Mouse (Mus musculus) stomach, postnatal 0 days (tissue): ENCODE results near the gene Wdr61. TPM values are rescaled to one million over a fixed set of nuclear protein-coding genes. Genes with fewer than 3 reads are reported as not detected.

ENCODE experiments used
- ATAC-seq: fragments of 200-750 bp; cut with Nextera tagmentation; 2 replicates; pipeline ENCODE4 v1.8.0; 2017; ENCODE audit not compliant: low FRiP score, low TSS enrichment
- DNase-seq: peaks from one replicate; pipeline ENCODE4 v3.0.0-alpha.2; 2016; ENCODE audit warnings: low spot score
- H3K27ac ChIP-seq: fragments of 300-500 bp; sonication (generic); replicated peaks from 2 replicates; pipeline ENCODE4 v1.5.1; 2014; ENCODE audit warnings: mild to moderate bottlenecking, control low read depth
- H3K27me3 ChIP-seq: fragments of 300-500 bp; sonication (generic); 2 replicates; pipeline ENCODE4 v1.6.1; 2014; ENCODE audit warnings: low read length; ENCODE audit not compliant: control insufficient read depth, insufficient read depth
- H3K36me3 ChIP-seq: fragments of 300-500 bp; sonication (generic); 2 replicates; pipeline ENCODE4 v1.6.1; 2014; ENCODE audit warnings: low read length, mixed read lengths; ENCODE audit not compliant: control insufficient read depth, insufficient read depth
- H3K4me1 ChIP-seq: fragments of 300-500 bp; sonication (generic); replicated peaks from 2 replicates; pipeline ENCODE4 v1.6.1; 2014; ENCODE audit warnings: antibody characterized with exemption; ENCODE audit not compliant: control insufficient read depth, insufficient read depth
- H3K4me2 ChIP-seq: fragments of 300-500 bp; sonication (generic); replicated peaks from 2 replicates; pipeline ENCODE4 v1.6.1; 2014; ENCODE audit warnings: low read depth, mild to moderate bottlenecking, control low read depth, moderate library complexity
- H3K4me3 ChIP-seq: fragments of 300-500 bp; sonication (generic); 2 replicates; pipeline ENCODE4 v1.5.1; 2014; ENCODE audit warnings: low read depth, low read length, control low read depth
- H3K9ac ChIP-seq: fragments of 300-500 bp; sonication (generic); 2 replicates; pipeline ENCODE4 v1.6.1; 2014; ENCODE audit warnings: mild to moderate bottlenecking, low read length, control low read depth, mixed read lengths
- H3K9me3 ChIP-seq: fragments of 300-500 bp; sonication (generic); 2 replicates; pipeline ENCODE4 v1.6.1; 2016; ENCODE audit warnings: low read length; ENCODE audit not compliant: control insufficient read depth
- CTCF ChIP-seq: IDR thresholded peaks from 2 replicates; pipeline ENCODE4 v1.5.1; 2016; ENCODE audit warnings: antibody characterized with exemption, low read depth, mild to moderate bottlenecking, moderate library complexity
- EP300 ChIP-seq: optimal IDR thresholded peaks from 2 replicates; pipeline ENCODE3; 2016; ENCODE audit warnings: antibody characterized with exemption
- WGBS: fragments of 180-500 bp; shearing (Covaris S2); extraction: QIAGEN DNeasy Blood & Tissue Kit; methylation state at CpG from one replicate; pipeline ENCODE4 v1.1.7; 2014; 5-methylcytosine and 5-hydroxymethylcytosine counted together
- polyA plus RNA-seq: library from polyadenylated mRNA; unstranded; fragments of >200 nt; fragmentation: Nextera tagmentation; extraction: Ambion mirVana; gene quantifications from 2 replicates; pipeline ENCODE4 v1.2.1, GENCODE M21; 2015

Wdr61 gene
- polyA plus RNA-seq, 1 experiment from 2014 or later = 129 TPM

GRCm38 (mm10) chr9:54770140-54770780, 35.9 kb upstream of the Wdr61 start:
- Histone ChIP-seq H3K4me1 (0 out of 2 replicates have a peak, but pooled peaks cover 2% of the 10 kb centered on the region), H3K4me3 (no peak overlapping the region), H3K4me2 (no peak overlapping the region), H3K27me3 (peaks cover 6% of the 10 kb centered on the region; the same call in 1 of the 2 replicates), H3K9ac (no peak overlapping the region), H3K9me3 (no peaks in the 10 kb centered on the region), H3K36me3 (no peaks in the 10 kb centered on the region), H3K27ac (no peak overlapping the region)
- WGBS = 41% methylated on average over 11 of the region's 11 CpGs
- DNase-seq (no peak), ATAC-seq (no peak)
- TF ChIP-seq CTCF (no peak), EP300 (no peak)

GRCm38 (mm10) chr9:54765336-54766085, 31.2 kb upstream of the Wdr61 start:
- no peaks in the 10 kb centered on the region for H3K9me3 ChIP-seq
- peaks cover 11% of the 10 kb centered on the region; the same call in 1 of the 2 replicates for H3K27me3 ChIP-seq
- H3K4me1 ChIP-seq = 0 out of 2 replicates have a peak, but pooled peaks cover 4% of the 10 kb centered on the region
- peak overlapping the region; percentile 53 for H3K4me2 ChIP-seq
- DNase-seq (no peak), ATAC-seq (no peak)
- no peak for TF ChIP-seq CTCF
- no peak for TF ChIP-seq EP300
- H3K4me3 ChIP-seq = peak overlapping the region; percentile 29
- WGBS = 1% methylated on average over 41 of the region's 41 CpGs
- H3K9ac ChIP-seq = no peak overlapping the region; the same call in 1 of the 2 replicates
- H3K36me3 ChIP-seq = no peaks in the 10 kb centered on the region
- no peak overlapping the region for H3K27ac ChIP-seq

GRCm38 (mm10) chr9:54764561-54765217, 30.4 kb upstream of the Wdr61 start, which contains the start of gene Crabp1:
Gene Crabp1, plus strand, starts transcription at chr9:54764748.
- H3K27ac ChIP-seq = no peak within 1 kb of the TSS
- H3K9ac ChIP-seq = no peak within 1 kb of the TSS
- H3K4me3 ChIP-seq = peak within 1 kb of the TSS; percentile 32
- no peak for TF ChIP-seq CTCF
- no peak for TF ChIP-seq EP300
- peak; percentile 38; the same call in 1 of the 2 replicates for ATAC-seq
- H3K9me3 ChIP-seq = no peaks in the 10 kb centered on the region
- under 1% methylated on average over 38 of the region's 45 CpGs for WGBS
- no peaks in the 10 kb centered on the region for H3K36me3 ChIP-seq
- H3K4me2 ChIP-seq = peak within 1 kb of the TSS; percentile 53
- DNase-seq = no peak
- 0 out of 2 replicates have a peak, but pooled peaks cover 4% of the 10 kb centered on the region for H3K4me1 ChIP-seq
- peaks cover 11% of the 10 kb centered on the region; the same call in 1 of the 2 replicates for H3K27me3 ChIP-seq

GRCm38 (mm10) chr9:54764091-54764490, 29.8 kb upstream of the Wdr61 start:
- no peak overlapping the region for H3K9ac ChIP-seq
- H3K27me3 ChIP-seq = peaks cover 11% of the 10 kb centered on the region; the same call in 1 of the 2 replicates
- no peak for TF ChIP-seq EP300
- no peak for TF ChIP-seq CTCF
- WGBS = 32% methylated on average over 12 of the region's 12 CpGs
- H3K4me3 ChIP-seq = no peak overlapping the region
- H3K4me2 ChIP-seq = no peak overlapping the region
- DNase-seq (no peak), ATAC-seq (no peak)
- no peaks in the 10 kb centered on the region for H3K36me3 ChIP-seq
- H3K9me3 ChIP-seq = no peaks in the 10 kb centered on the region
- no peak overlapping the region for H3K27ac ChIP-seq
- 0 out of 2 replicates have a peak, but pooled peaks cover 4% of the 10 kb centered on the region for H3K4me1 ChIP-seq

- no peaks in the 10 kb centered on the region for H3K36me3 ChIP-seq
- peaks cover 3% of the 10 kb centered on the region; the same call in 1 of the 2 replicates for H3K27me3 ChIP-seq
- H3K4me2 ChIP-seq = no peak overlapping the region
- H3K27ac ChIP-seq = no peak overlapping the region
- DNase-seq (no peak), ATAC-seq (no peak)
- H3K4me3 ChIP-seq = no peak overlapping the region
- no peak overlapping the region for H3K9ac ChIP-seq
- WGBS = 32% methylated on average over 6 of the region's 6 CpGs
- H3K4me1 ChIP-seq = no peaks in the 10 kb centered on the region
- TF ChIP-seq CTCF = no peak
- TF ChIP-seq EP300 = no peak
- H3K9me3 ChIP-seq = no peaks in the 10 kb centered on the region
Observed at GRCm38 (mm10) chr9:54759592-54759991, 25.3 kb upstream of the Wdr61 start.
